Mouse (Mus musculus): ENCODE data around the gene Dbi.
A peak's percentile ranks its signal among the peaks of the same experiment; 100 is the strongest.

Gene Dbi

GRCm38 (mm10) chr1:120121930-120122530 is 1.2 kb upstream of the Dbi start:
- DNase-seq (ENCODE audit: low spot score): no peak

GRCm38 (mm10) chr1:120120141-120120968 is 523 bp downstream of the Dbi start:
- no peak for DNase-seq (ENCODE audit: low spot score)

GRCm38 (mm10) chr1:120119389-120119788 is 1.5 kb downstream of the Dbi start:
- DNase-seq (ENCODE audit: low spot score): no peak

- DNase-seq (ENCODE audit: low spot score): no peak
Observed at GRCm38 (mm10) chr1:120118854-120119253, 2.0 kb downstream of the Dbi start.

- no peak for DNase-seq (ENCODE audit: low spot score)
Observed at GRCm38 (mm10) chr1:120116106-120116505, 4.8 kb downstream of the Dbi start.

GRCm38 (mm10) chr1:120115671-120116081 is 5.2 kb downstream of the Dbi start:
- DNase-seq (ENCODE audit: low spot score): peak; percentile 80

GRCm38 (mm10) chr1:120112251-120113187 is 8.4 kb downstream of the Dbi start:
- DNase-seq (ENCODE audit: low spot score): no peak

GRCm38 (mm10) chr1:120111766-120112165 is 9.1 kb downstream of the Dbi start:
- no peak for DNase-seq (ENCODE audit: low spot score)

GRCm38 (mm10) chr1:120109741-120110432 is 11.0 kb downstream of the Dbi start:
- no peak for DNase-seq (ENCODE audit: low spot score)

GRCm38 (mm10) chr1:120105556-120105959 is 15.3 kb downstream of the Dbi start:
- no peak for DNase-seq (ENCODE audit: low spot score)

GRCm38 (mm10) chr1:120101227-120101609 is 19.7 kb downstream of the Dbi start:
- no peak for DNase-seq (ENCODE audit: low spot score)

- no peak for DNase-seq (ENCODE audit: low spot score)
Observed at GRCm38 (mm10) chr1:120100456-120101226, 20.2 kb downstream of the Dbi start.

GRCm38 (mm10) chr1:120099483-120099882 is 21.4 kb downstream of the Dbi start:
- DNase-seq (ENCODE audit: low spot score): no peak

GRCm38 (mm10) chr1:120098327-120098726 is 22.6 kb downstream of the Dbi start:
- no peak for DNase-seq (ENCODE audit: low spot score)

- no peak for DNase-seq (ENCODE audit: low spot score)
Observed at GRCm38 (mm10) chr1:120094920-120095319, 26.0 kb downstream of the Dbi start.

- DNase-seq (ENCODE audit: low spot score): peak; percentile 79
Observed at GRCm38 (mm10) chr1:120093482-120094134, 27.3 kb downstream of the Dbi start.

- DNase-seq (ENCODE audit: low spot score): no peak
Observed at GRCm38 (mm10) chr1:120090880-120091570, 29.9 kb downstream of the Dbi start.

- no peak for DNase-seq (ENCODE audit: low spot score)
Observed at GRCm38 (mm10) chr1:120089180-120089579, 31.7 kb downstream of the Dbi start.

GRCm38 (mm10) chr1:120086644-120087043 is 34.2 kb downstream of the Dbi start:
- DNase-seq (ENCODE audit: low spot score): no peak

- no peak for DNase-seq (ENCODE audit: low spot score)
Observed at GRCm38 (mm10) chr1:120085696-120086095, 35.2 kb downstream of the Dbi start.

Data from layer of hippocampus, adult 9-10 months (tissue).